In genomic region chr8:89039890-89040289, GRCm38 (mm10) we compare ENCODE assay signal across 9 mouse cellular contexts. TPM values are rescaled to one million over a fixed set of nuclear protein-coding genes. Genes with fewer than 3 reads are reported as not detected.
DNase-seq lines count a peak whose midpoint lies in the region; ATAC-seq and TF ChIP-seq lines count a peak whose summit lies in the region.
"Had no signal": no experiment of that assay in that cellular context is flagged by ENCODE, and none has a peak within 500 bp of the region (broad histone marks: within the 10 kb centered on the region; RNA-seq: fewer than 3 reads in every experiment).

No protein-coding gene starts in this region.

- H3K9ac ChIP-seq in heart, adult 2 months (ENCODE audit: low read depth, low read length), result no peak overlapping the region
- no peak overlapping the region for H3K9ac ChIP-seq in liver, embryonic 11.5 days (ENCODE audit: low read depth, low read length)
- H3K9ac ChIP-seq in liver, embryonic 12.5 days, result no peak overlapping the region
- no peak overlapping the region for H3K9ac ChIP-seq in liver, embryonic 15.5 days

- TF ChIP-seq CTCF in heart, adult 2 months (IDR thresholded peaks at IDR 0.05), result no peak

- H3K79me2 ChIP-seq in heart, adult 2 months (replicated peaks; ENCODE audit: control insufficient read depth, insufficient read depth, low read length), result no peaks in the 10 kb centered on the region

- no peak for DNase-seq in heart, embryonic 10.5 days (ENCODE audit: low spot score)
- DNase-seq in heart, adult 2 months, result no peak
- no peak for DNase-seq in liver, embryonic 11.5 days (ENCODE audit: low spot score)
- DNase-seq in lung, adult 18-20 months, result no peak
- DNase-seq in adrenal gland, adult 18-20 months (ENCODE audit: low spot score in 2 of 2), result no peak
- DNase-seq: cerebellum, adult 8-10 months had no signal

- no peak for ATAC-seq in liver, embryonic 11.5 days (replicated peaks; ENCODE audit: low FRiP score)
- ATAC-seq in liver, embryonic 12.5 days, result no peak
- no peak for ATAC-seq in liver, embryonic 15.5 days (ENCODE audit: insufficient read depth)
- no peak for ATAC-seq in megakaryocyte, adult 5-6 weeks (ENCODE audit: poor library complexity, severe bottlenecking)

- intact Hi-C loops in heart, adult 2 months (cut with DNase I), result no loop called here

- peaks cover 12% of the 10 kb centered on the region for H3K27me3 ChIP-seq in heart, embryonic 10.5 days (ENCODE audit: insufficient read depth, poor library complexity, severe bottlenecking)
- peaks cover 27% of the 10 kb centered on the region for H3K27me3 ChIP-seq in heart, adult 2 months (ENCODE audit: control insufficient read depth, insufficient read depth, low read length)
- H3K27me3 ChIP-seq in liver, embryonic 11.5 days (replicated peaks; ENCODE audit: control insufficient read depth, insufficient read depth, low read length), result peaks cover 71% of the 10 kb centered on the region
- peaks cover 90% of the 10 kb centered on the region for H3K27me3 ChIP-seq in liver, embryonic 12.5 days (replicated peaks)
- H3K27me3 ChIP-seq in liver, embryonic 15.5 days, result peaks cover 82% of the 10 kb centered on the region

- peak overlapping the region; percentile 89 for H3K4me3 ChIP-seq in heart, embryonic 10.5 days
- no peak overlapping the region for H3K4me3 ChIP-seq in heart, adult 2 months
- H3K4me3 ChIP-seq in liver, embryonic 11.5 days (ENCODE audit: low read depth, low read length), result 0 out of 2 replicates have a peak overlapping the region, but pooled peaks have one; percentile 10
- no peak overlapping the region for H3K4me3 ChIP-seq in liver, embryonic 12.5 days
- H3K4me3 ChIP-seq in liver, embryonic 15.5 days (replicated peaks), result no peak overlapping the region

- no peak for TF ChIP-seq EP300 in heart, adult 2 months (IDR thresholded peaks at IDR 0.05; ENCODE audit: insufficient read depth, low read depth, low read length)

- TF ChIP-seq POLR2A in heart, adult 2 months (IDR thresholded peaks at IDR 0.05; ENCODE audit: insufficient read depth, low read depth, low read length), result no peak

- peak overlapping the region; percentile 96; the same call in 1 of the 2 replicates for H3K27ac ChIP-seq in heart, embryonic 10.5 days
- H3K27ac ChIP-seq in heart, adult 2 months, result no peak overlapping the region
- no peak overlapping the region for H3K27ac ChIP-seq in liver, embryonic 11.5 days (ENCODE audit: low read depth, low read length)
- H3K27ac ChIP-seq in liver, embryonic 12.5 days, result no peak overlapping the region
- no peak overlapping the region for H3K27ac ChIP-seq in liver, embryonic 15.5 days (replicated peaks)

- peaks cover 55% of the 10 kb centered on the region for H3K4me1 ChIP-seq in heart, embryonic 10.5 days
- H3K4me1 ChIP-seq in heart, adult 2 months (ENCODE audit: control insufficient read depth, insufficient read depth, low read length), result no peaks in the 10 kb centered on the region
- peaks cover 2% of the 10 kb centered on the region; the same call in 1 of the 2 replicates for H3K4me1 ChIP-seq in liver, embryonic 11.5 days (replicated peaks; ENCODE audit: control insufficient read depth, insufficient read depth, low read length)
- peaks cover 7% of the 10 kb centered on the region; the same call in 1 of the 2 replicates for H3K4me1 ChIP-seq in liver, embryonic 12.5 days
- no peaks in the 10 kb centered on the region for H3K4me1 ChIP-seq in liver, embryonic 15.5 days (replicated peaks)

- H3K9me3 ChIP-seq in heart, embryonic 10.5 days, result no peaks in the 10 kb centered on the region
- no peaks in the 10 kb centered on the region for H3K9me3 ChIP-seq in liver, embryonic 11.5 days (ENCODE audit: control insufficient read depth, low read length)
- no peaks in the 10 kb centered on the region for H3K9me3 ChIP-seq in liver, embryonic 12.5 days (replicated peaks)
- H3K9me3 ChIP-seq in liver, embryonic 15.5 days (replicated peaks), result no peaks in the 10 kb centered on the region

- 12% methylated on average over 6 of the region's 6 CpGs for WGBS in heart, embryonic 10.5 days
- 70% methylated on average over 6 of the region's 6 CpGs for WGBS in heart, adult 2 months
- 33% methylated on average over 6 of the region's 6 CpGs for WGBS in liver, embryonic 11.5 days
- 40% methylated on average over 6 of the region's 6 CpGs for WGBS in liver, embryonic 12.5 days (ENCODE audit: insufficient replicate concordance)
- WGBS in liver, embryonic 15.5 days (ENCODE audit: insufficient replicate concordance), result 25% methylated on average over 6 of the region's 6 CpGs

- H3K4me2 ChIP-seq in liver, embryonic 11.5 days, result peak overlapping the region; percentile 17; the same call in 1 of the 2 replicates
- H3K4me2 ChIP-seq in liver, embryonic 12.5 days, result no peak overlapping the region; the same call in 1 of the 2 replicates
- 0 out of 2 replicates have a peak overlapping the region, but pooled peaks have one; percentile 15 for H3K4me2 ChIP-seq in liver, embryonic 15.5 days

- no peaks in the 10 kb centered on the region for H3K36me3 ChIP-seq in heart, embryonic 10.5 days
- no peaks in the 10 kb centered on the region for H3K36me3 ChIP-seq in heart, adult 2 months (ENCODE audit: control insufficient read depth, insufficient read depth, low read length)
- H3K36me3 ChIP-seq in liver, embryonic 11.5 days (ENCODE audit: control insufficient read depth, insufficient read depth, low read length), result no peaks in the 10 kb centered on the region
- no peaks in the 10 kb centered on the region for H3K36me3 ChIP-seq in liver, embryonic 12.5 days
- no peaks in the 10 kb centered on the region for H3K36me3 ChIP-seq in liver, embryonic 15.5 days (replicated peaks)

RNA-seq across cellular contexts. Expression of gene Sall1, which starts 4.1 kb away (rescaled TPM):
- polyA plus RNA-seq in heart, embryonic 10.5 days (2016; fragmentation: Nextera tagmentation; extraction: Ambion mirVana), result 5.9 and 6.9 TPM in 2 replicates
- total RNA-seq in heart, adult 2 months (2021), result 1 to 10 TPM in 1 of 2 experiments, under 1 TPM in 1; 0.91 to 1.2 TPM
- polyA plus RNA-seq in heart, adult 2 months (2012; rRNA removed), result 0.80 and 1.1 TPM in 2 replicates
- polyA plus RNA-seq in liver, embryonic 11.5 days (2014; fragmentation: Nextera tagmentation; extraction: Ambion mirVana), result 2.4 and 2.6 TPM in 2 replicates
- 1.4 and 1.6 TPM in 2 replicates for polyA plus RNA-seq in liver, embryonic 12.5 days (2016; fragmentation: Nextera tagmentation; extraction: Ambion mirVana)
- 0.99 and 1.0 TPM in 2 replicates for polyA plus RNA-seq in liver, embryonic 15.5 days (2015; fragmentation: Nextera tagmentation; extraction: Ambion mirVana)
- not detected in 2 replicates for total RNA-seq in megakaryocyte, adult 5-6 weeks (2015)
- total RNA-seq in megakaryocyte, adult 5-6 weeks (2017), result not detected in 2 replicates
- total RNA-seq in adrenal gland, adult 18-20 months (2021), result under 1 TPM in 1 of 2 experiments, not detected in 1; 0.07 TPM

Comparison
In these comparisons a context has a peak if more than half of its experiments do, and no peak if none do; other contexts are left out.
1. H3K4me3 ChIP-seq: peak in heart, embryonic 10.5 days (single experiment) and liver, embryonic 11.5 days (single experiment); none in heart, adult 2 months (single experiment), liver, embryonic 12.5 days (single experiment) and liver, embryonic 15.5 days (single experiment).